Mouse (Mus musculus) left cerebral cortex, adult 8-10 months (tissue): ENCODE measurements around the gene Cdh4. TPM values are rescaled to one million over a fixed set of nuclear protein-coding genes. Genes with fewer than 3 reads are reported as not detected.
A peak's percentile ranks its signal among the peaks of the same experiment; 100 is the strongest.

Experiments used
- DNase-seq, 2 experiments: peaks; one replicate each; pipeline ENCODE4 v3.0.0; 2022; ENCODE audit warnings: low spot score in 2 of 2
- total RNA-seq, 4 experiments: library from RNA; stranded (reverse); gene quantifications; 2 replicates each; pipeline ENCODE4 v1.2.4; 2022

Cdh4 gene
- total RNA-seq, 4 experiments from 2014 or later, result 20.7 to 26.0 (median 24.6) TPM

DNA sequence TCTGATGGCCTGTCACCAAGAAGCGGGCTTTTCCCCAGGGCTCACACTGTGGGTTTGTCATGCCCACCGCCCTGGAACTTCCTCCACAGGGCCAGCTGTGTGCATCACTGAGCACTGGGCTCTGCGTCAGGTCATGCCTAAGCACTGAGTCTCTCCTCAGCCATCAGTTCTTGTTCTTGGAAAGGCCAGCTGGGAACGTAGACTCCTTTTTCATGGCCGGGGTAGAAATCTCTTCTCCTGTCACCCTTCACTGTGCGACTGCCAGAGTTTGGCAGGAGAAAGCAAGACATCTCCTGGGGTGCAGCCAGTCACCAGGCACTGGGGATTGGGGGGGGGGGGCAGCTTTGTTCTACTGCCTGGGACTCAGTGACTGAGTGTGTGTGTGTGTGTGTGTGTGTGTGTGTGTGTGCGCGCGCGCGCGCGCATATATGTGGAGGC is 222.0 kb downstream of the Cdh4 start:
- DNase-seq, result no peak

DNA sequence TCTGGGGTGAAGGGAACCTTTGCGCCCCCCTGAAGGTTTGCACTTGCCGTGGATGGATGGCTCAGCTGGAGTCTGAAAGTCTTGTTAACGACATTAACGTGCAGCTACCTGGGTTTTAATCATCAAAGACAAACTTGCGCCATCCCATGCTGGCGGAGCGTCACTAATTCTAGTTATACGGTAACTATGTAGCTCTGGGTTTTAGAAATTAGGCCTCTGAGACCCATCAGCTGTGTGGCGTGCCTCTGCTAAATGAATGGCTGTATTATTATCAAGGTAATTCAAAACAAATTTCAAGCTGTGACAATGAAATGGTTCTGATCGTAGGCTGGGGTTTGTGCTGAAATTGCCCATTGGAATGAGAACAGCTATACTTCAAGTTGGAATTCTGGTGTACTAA is 228.5 kb downstream of the Cdh4 start:
- no peak for DNase-seq

DNA sequence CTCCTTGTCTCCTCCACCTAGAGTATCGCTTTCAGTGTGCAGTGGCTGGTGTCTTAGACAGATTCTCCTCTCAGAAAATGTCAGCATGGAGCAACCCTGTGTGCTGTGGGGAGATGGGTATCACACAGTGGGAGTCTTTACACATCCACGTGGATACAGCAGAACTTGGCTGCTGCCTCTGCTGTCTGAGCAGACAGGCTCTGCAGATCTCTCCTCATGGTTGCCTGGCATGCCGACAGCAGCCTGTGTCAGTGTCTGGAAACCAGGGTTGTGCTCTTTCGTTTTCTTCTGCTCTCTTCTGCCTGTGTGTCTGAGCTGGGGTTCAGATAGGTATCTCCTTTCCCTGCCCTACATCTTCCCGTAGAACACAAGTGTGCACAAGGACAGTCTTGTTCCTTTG is 237.6 kb downstream of the Cdh4 start:
- no peak for DNase-seq

DNA sequence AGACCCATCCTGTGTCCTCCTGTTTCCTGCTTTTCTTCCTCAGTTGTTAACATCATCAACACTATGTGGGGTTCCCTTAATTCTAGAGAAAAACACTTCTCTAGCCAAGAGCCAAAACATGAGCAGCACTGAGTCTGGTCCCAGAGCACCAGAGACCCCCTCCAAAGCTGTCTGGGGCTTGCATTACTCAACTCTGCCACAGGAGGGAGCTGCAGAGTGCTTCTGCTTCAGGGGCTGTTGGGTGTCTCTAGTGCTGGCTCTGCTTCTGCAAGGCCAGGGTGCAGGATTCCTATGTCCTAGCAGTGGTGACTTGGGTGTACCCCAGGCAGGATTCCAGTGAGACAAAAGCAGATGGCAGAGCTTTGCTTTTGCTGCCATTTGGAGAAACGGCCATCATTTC is 239.2 kb downstream of the Cdh4 start:
- DNase-seq, result peak in 1 of 2 experiments; percentile 37

DNA sequence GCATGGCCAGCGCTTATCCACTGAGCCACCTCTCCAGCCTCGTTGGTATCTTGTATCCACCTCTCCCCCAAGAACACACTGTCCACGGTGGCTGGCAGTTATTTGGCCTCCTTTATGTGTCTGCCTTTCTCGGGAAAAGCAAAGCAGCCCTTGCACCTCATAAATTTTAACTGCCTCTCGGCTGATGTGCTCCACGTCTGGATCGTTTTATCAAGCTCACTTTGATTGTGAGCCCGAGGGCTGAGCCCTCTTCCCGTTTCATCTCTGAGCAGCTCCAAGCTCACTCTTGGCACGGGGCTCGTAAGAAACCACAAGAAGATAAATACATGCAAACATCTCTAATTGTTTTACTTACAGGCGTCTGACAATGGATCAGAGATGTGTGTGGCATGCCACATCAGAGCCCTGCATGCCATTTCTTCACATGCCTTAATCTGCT is 245.0 kb downstream of the Cdh4 start:
- DNase-seq, result no peak

DNA sequence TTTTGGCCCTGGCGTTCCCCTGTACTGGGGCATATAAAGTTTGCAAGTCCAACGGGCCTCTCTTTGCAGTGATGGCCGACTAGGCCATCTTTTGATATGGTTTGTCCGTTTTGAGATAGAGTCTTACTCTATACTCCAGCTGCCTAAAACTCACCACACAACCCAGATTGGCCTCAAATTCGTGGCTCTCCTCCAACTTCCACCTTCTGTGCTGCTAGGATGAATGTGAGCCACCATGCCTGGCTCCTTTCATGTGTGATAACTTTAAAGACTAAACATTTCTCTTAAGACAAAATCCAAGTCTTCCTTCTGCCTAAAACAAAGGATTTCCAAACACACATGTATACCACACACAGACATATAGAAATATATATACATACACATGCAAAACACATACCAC is 246.7 kb downstream of the Cdh4 start:
- peak; percentile 19 to 50 for DNase-seq

DNA sequence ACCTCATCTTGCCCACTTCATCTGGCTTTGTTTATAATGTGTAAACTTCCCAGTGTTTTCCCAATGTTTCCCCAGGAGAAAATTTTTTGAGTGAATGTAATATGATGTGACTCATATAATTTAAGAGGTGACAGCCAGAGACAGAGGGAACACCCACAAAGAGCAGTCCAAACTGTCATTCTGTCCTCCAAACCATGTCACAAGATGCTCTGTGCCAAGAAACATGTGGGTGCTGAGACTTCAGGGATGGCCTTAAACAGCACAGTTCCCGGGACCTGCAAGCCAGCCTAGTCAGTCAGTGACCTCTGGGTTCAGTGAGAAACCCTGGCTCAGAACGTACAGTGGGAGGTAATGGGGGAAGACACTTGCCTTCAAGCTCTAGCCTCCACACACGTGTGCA is 247.5 kb downstream of the Cdh4 start:
- DNase-seq, result no peak

DNA sequence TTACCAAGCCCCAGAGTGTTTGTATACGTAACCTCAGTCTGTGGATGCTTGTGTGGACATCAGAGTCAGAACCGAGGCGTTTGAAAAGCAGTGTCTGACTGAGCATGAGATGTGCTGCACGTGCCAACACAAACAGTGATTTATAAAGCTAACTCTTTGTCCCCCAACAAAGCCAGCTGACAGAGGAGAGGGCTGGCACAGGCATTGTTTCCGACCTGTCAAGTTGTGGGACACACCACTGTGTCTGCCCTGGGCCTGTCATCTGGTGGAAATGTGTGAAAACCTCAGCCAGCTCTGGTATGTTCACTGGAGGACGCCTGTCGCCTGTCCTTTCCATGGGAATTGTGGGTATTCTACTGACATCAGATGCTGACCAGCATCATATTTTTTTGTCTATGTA is 248.3 kb downstream of the Cdh4 start:
- DNase-seq, result no peak

DNA sequence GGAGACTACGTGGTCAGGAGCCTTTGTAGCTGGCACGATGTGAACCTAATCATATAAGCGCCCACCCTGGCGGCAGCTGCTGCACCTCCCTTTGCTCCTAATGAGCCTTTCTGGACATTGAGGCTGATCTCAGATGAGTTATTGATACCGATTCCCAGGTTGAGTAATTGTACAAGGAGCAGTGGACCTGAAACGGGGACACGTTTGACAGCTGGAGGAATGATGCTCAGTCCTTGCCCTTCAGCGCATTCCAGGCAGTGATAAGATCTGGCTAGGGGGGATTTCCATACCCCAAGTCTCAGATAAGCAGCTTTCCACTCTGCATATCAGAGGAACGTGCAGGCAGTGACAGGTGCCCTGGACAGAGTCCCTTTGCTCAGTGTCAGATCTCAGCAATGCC is 252.7 kb downstream of the Cdh4 start:
- DNase-seq, result no peak

DNA sequence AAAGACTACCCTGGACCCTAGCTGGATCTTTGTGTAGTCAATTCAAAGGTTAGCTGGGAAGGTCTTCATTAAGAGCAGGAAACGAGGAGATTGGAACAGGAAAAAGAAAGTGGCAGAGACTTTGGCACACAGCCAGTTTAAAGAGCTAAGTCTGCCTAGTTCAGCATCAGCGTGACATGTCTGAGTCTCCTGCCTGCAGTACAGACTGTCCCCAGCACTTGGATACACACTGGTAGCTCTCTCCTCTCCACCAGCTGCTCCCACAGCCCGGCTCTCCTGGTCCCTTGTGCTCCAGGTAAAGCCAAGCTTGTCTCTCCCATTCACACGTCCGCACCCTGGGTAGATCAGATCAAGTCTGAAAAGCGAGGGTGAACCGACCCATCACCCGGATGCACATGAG is 255.4 kb downstream of the Cdh4 start:
- DNase-seq, result no peak

DNA sequence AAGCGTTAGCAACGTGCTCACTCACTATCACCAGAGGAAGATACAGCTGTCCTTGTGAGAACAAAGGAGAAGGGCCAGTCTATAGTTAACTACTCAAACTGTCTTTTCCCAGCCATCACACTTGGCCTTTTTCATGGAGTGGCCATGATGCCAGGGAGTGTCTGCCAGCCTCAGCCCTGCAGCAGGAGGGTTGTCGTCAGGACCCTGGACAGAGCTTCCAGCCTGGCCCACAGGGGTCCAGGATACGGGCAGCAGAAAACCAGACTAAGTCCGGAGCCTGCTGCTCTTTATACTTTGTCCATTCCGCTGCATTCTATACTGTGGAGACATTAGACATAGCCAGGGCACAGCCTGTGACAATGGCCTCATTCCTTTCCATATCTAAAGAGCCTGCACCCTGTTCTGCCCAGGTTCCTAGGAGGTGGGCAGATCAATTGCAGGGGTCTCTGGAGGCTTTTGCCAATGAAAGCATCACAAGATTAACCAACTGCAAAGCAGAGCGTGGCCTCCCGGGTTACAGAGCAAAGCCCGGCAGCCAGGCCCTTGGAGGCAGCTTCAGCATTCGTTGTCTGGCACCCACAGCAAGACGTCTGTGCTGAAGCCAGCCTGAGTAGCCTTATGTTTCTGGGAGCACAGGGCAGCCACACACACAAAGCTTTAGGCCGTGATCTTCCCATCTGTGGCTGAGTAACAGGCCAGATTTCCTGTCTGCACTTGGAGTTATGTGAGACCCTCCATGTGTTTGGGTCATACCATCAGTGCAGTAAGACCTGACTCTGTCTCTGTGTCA is 256.2 kb downstream of the Cdh4 start:
- no peak for DNase-seq

DNA sequence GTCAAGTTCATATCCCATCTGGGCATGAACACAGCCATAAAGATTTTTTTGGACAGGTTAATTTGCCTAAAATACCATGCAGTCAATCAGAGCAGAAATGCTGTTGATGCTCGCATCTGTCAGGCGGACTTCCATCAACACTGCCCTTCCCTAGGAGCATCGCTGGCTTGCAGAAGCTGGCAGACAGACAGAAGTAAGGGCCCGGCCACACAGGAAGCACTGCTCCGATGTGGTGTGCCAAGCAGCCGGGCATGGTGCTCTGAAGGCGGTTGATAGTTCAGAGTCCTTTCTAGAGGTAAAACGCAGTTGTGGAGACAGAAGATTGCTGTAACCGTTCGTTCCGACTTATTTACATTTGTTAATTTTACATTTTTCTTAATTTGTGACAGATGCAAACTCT is 262.8 kb downstream of the Cdh4 start:
- no peak for DNase-seq

DNA sequence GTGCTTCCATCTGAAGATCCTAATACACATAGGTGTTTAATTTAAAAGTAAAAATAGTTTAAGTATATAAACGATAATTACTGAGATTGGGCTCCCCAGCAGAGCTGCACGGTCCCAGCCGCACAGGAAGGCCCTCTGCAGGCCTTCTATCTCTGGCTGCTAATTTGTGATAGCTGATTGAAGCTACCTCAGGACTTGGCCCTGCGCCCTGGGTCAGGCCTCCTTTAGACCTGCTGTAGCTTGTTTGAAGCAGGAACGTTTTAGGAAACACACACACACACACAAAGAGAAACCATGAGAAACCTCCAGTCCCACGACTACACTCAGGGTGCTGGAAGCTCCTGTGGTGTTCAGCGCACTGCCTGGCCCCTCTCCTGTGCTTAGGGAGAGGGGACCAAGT is 263.2 kb downstream of the Cdh4 start:
- no peak for DNase-seq

DNA sequence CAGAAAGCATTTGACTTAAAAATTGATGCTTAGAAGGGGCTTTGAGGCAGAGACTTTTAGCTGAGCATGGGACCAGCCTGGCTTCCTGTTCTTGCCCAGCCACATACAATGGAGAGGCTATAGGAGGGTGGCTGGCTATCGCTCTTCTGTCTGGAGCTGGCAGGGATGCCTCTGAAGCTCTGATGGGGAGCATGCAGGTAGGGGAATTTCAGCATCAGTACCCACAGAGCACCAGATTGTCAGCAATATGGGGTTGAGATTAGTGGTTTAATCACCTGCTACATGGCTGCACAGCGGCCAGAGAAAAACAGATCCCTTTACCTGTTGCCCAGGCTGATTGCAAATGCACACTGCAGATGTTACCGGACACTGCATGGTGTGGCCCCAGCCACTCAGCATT is 264.4 kb downstream of the Cdh4 start:
- DNase-seq, result no peak

DNA sequence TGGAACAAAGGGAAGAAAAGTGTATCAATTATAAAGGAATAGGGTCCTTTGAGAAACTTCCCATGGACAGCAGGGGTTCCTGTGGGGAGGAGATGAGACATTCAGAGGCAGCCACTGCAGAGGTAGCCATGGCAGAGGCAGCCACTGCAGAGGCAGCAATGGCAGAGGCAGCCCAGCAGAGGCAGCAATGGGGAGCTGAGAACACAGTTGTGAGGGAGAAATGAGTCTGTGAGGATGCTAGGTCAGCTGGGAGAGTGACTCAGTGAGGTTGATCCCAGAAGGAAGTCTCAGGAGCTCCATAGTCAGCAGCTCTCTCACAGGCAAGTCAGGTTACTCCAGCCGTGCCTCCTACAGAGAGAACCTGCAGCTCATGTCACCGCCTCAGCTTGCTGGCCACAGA is 266.9 kb downstream of the Cdh4 start:
- no peak for DNase-seq

DNA sequence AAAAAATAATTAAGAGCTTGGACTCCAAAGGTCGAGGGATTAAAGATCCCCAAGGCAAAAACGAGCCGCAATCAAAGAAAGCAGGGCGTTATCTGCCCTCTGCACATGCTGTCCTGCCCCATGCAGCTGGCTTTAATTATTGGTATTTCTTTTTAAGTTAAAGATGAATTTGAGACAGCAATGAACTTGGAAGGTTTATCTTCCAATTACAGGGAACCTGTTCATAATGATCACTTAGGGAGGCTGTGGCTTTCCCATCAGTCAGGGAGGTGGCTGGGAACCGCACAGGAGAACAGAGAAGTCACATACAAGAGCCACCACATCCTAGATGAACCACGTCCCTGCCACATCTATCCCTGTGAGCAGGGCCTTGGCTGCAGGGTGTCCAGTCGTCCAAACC is 270.5 kb downstream of the Cdh4 start:
- no peak for DNase-seq

DNA sequence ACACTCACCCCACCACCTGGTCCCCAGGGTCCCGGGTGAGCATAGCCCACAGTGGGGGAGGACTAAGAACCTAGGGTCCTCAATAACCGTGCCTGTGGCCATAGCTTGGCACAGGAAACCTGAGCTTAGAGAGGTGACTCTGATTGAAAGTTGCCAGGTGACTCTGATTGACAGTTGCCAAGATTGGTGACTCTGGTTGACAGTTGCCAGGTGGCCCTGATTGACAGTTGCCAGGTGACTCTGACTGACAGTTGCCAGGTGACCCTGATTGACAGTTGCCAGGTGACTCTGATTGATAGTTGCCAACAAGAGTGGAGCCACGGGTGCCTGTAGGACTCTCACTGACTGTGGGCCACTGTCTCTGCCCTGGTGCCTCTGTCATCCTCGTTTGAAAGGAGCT is 271.1 kb downstream of the Cdh4 start:
- DNase-seq, result no peak

DNA sequence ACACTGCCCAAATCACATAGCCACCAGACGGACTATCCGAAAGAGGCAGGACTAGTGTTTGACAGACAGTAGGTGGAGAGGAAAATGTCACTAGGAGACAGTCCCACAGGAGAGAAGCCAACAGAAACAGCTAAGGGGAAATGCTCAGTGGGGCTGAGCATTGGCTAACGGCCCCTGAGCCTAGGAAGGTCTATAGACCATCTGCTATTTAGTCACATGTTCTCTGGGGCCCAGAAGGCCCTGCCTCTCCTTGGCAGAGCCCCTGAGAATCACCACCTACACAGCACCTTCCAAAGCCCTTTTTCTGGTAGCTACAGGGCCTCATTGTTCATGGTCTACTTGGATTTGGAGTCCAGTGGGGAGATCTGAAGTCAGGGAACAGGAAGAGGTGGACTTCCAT is 271.9 kb downstream of the Cdh4 start:
- no peak for DNase-seq

DNA sequence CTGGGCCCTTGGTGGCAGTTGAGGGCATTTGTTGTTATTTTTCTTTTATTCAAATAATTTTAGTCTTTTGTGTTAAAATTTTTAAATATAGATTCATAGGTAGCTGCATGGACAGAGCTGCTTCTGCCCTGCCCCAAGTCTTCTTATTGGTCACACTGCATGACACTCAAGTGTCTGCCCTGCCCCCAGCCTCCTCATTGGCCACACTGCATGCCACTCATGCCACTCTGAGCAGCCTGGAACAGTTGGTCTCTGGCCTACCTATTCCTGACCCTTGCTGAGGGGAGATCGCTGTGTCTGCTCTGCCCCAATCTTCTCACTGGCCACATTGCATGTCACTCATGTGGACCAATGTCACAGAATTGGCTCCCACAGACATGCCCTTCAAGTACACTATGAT is 273.1 kb downstream of the Cdh4 start:
- no peak for DNase-seq

DNA sequence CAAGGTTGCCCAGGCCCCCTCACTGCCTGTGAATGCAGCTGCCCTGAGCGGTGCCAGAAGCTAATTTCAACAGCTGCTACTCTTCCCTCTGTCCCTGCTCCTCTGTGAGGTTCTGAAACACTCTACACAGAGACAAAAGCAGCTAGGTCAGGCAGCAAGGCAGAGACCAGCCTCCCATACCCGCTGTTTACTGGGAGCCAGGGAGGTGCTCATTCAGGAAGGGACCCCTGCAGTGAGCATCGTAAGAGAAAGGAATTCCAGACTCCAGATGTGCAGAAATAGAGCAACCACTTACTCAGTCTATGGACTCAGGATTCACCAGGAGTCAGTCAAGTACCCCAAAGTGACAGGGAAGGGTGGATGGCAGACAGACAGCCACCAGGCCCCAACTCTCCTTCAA is 278.1 kb downstream of the Cdh4 start:
- no peak for DNase-seq

DNA sequence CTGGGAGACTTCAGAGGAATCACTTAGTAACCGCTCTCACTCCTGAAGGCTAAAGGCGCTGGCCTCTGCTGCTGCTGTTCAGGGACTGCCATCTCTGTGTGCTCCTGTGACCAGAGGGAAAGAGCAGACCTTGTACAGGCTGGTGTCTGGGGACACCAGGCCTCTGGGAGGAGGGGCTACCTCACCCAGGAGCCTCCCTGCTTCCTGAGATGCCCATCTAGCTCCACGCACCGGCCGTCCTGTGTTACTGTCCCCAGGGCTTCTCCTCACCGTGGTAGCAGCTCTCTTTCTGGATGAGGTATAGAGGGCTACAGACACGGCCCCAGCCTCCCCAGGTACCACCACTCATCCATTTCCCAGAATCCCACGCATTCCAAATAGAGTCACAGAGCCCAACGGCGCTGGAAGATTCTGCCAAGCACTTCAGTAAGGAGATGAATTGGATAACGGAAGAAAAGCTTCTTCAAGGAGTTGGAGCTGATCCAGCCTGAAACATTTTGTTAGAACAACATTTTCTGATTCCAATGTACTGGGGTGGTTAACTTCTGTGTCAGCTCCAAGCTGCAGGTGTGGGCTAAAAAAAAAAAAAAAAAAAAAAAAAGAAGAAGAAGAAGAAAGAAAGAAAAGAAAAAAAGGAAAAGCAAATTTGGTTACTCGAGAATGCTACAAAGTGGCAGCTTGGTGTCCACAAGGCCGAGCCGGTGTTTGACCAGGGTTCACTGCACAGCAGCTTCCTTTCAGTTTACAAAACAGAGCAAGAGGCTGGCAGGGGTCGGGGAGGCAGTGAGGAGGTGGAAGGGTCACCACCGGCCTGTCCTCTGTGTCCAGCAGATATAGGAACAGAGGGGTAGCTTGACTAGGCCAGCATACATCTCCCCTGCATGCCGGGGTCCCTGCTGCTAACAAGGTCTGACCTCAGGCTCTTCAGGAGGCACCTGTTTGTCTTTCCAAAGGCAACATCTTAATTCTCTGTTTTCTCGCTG is 279.6 kb downstream of the Cdh4 start:
- DNase-seq, result no peak

DNA sequence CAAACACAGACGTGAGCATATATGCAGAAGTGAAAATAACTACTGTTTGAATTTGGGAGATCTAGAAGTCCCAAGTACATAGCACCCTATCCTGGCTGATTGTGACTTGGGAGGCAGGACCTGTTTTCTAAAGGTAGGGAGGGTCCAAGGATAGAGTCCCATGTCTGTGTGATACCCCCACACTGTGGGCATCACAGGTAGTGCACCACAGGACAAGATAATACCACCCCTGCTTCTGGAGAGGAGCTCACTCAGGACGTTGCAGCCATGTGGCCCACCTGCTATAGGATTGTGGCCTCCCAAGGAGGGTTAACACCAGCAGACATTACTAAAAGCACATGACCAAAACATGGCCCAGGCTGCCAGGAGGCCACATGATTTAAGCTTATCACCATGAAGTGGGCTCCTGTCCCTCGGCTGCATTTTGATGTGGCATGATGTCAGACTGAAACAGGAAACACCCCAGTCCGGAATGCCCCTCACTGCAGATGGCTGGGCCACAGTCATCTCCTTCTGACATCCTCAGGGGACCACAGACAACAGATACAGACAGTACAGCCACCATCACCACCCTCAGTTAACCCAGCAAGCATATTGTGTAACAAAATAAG is 280.6 kb downstream of the Cdh4 start:
- no peak for DNase-seq
